Mouse (Mus musculus) left cerebral cortex, postnatal 25 days (tissue): ENCODE data around the gene Umad1. TPM values are rescaled to one million over a fixed set of nuclear protein-coding genes. Genes with fewer than 3 reads are reported as not detected.

ENCODE experiments used
- DNase-seq, 2 experiments: peaks; one replicate each; pipeline ENCODE4 v3.0.0; 2022; ENCODE audit warnings: low spot score in 2 of 2, mixed read lengths in 1 of 2
- intact Hi-C: fragments of 180-260 bp; cut with DNase I; formaldehyde crosslinking; loops from one replicate; pipeline ENCODE4 v1.15.1; 2025
- total RNA-seq, 2 experiments: library from RNA; stranded (reverse); gene quantifications; 2 replicates each; pipeline ENCODE4 v1.2.3; 2021

Umad1 gene
- total RNA-seq, 2 experiments from 2014 or later = 37.3 to 41.1 TPM

- peak in 1 of 2 experiments; percentile 45 for DNase-seq
- intact Hi-C loops = no loop called here
These were observed 187.7 kb downstream of the Umad1 start for GRCm38 (mm10) chr6:8446786-8447185.

GRCm38 (mm10) chr6:8455599-8455998 is 196.5 kb downstream of the Umad1 start:
- DNase-seq = no peak
- intact Hi-C loops = no loop called here

- intact Hi-C loops = no loop called here
- DNase-seq = no peak
These were observed 199.5 kb downstream of the Umad1 start for GRCm38 (mm10) chr6:8458596-8458995.

GRCm38 (mm10) chr6:8462447-8462846 is 203.4 kb downstream of the Umad1 start:
- intact Hi-C loops = no loop called here
- no peak for DNase-seq

GRCm38 (mm10) chr6:8465388-8465787 is 206.3 kb downstream of the Umad1 start:
- no peak for DNase-seq
- intact Hi-C loops = no loop called here

GRCm38 (mm10) chr6:8465985-8466384 is 206.9 kb downstream of the Umad1 start:
- no peak for DNase-seq
- intact Hi-C loops = no loop called here

- DNase-seq = no peak
- intact Hi-C loops = no loop called here
These were observed 208.7 kb downstream of the Umad1 start for GRCm38 (mm10) chr6:8467667-8468337.

- intact Hi-C loops = no loop called here
- DNase-seq = no peak
These were observed 210.8 kb downstream of the Umad1 start for GRCm38 (mm10) chr6:8469918-8470317.

GRCm38 (mm10) chr6:8472125-8472524 is 213.0 kb downstream of the Umad1 start:
- intact Hi-C loops = no loop called here
- DNase-seq = no peak

- intact Hi-C loops = no loop called here
- DNase-seq = no peak
These were observed 213.8 kb downstream of the Umad1 start for GRCm38 (mm10) chr6:8472915-8473314.

GRCm38 (mm10) chr6:8473498-8473897 is 214.4 kb downstream of the Umad1 start:
- DNase-seq = peak in 1 of 2 experiments; percentile 34
- intact Hi-C loops = no loop called here

- no peak for DNase-seq
- intact Hi-C loops = no loop called here
These were observed 215.2 kb downstream of the Umad1 start for GRCm38 (mm10) chr6:8474316-8474715.

- intact Hi-C loops = no loop called here
- DNase-seq = no peak
These were observed 215.7 kb downstream of the Umad1 start for GRCm38 (mm10) chr6:8474820-8475219.

- DNase-seq = no peak
- intact Hi-C loops = no loop called here
These were observed 220.1 kb downstream of the Umad1 start for GRCm38 (mm10) chr6:8479176-8479575.

- DNase-seq = no peak
- intact Hi-C loops = no loop called here
These were observed 225.6 kb downstream of the Umad1 start for GRCm38 (mm10) chr6:8484437-8485275.

- intact Hi-C loops = no loop called here
- DNase-seq = no peak
These were observed 226.5 kb downstream of the Umad1 start for GRCm38 (mm10) chr6:8485414-8486175.

- no peak for DNase-seq
- intact Hi-C loops = no loop called here
These were observed 227.4 kb downstream of the Umad1 start for GRCm38 (mm10) chr6:8486391-8487043.

- no peak for DNase-seq
- intact Hi-C loops = no loop called here
These were observed 228.2 kb downstream of the Umad1 start for GRCm38 (mm10) chr6:8487044-8487853.

- intact Hi-C loops = no loop called here
- no peak for DNase-seq
These were observed 229.2 kb downstream of the Umad1 start for GRCm38 (mm10) chr6:8488249-8488648.
